Mouse (Mus musculus) heart, adult 11 months (tissue): ENCODE measurements around the gene Lpar1.

Source experiments
- DNase-seq: peaks from one replicate; pipeline ENCODE4 v3.0.0; 2022

Gene Lpar1

GRCm38 (mm10) chr4:58545888-58546432 is 7.7 kb downstream of the Lpar1 start:
- DNase-seq: peak; percentile 95

- DNase-seq: peak; percentile 71
These were observed 10.5 kb downstream of the Lpar1 start for GRCm38 (mm10) chr4:58543171-58543570.

- peak; percentile 36 for DNase-seq
These were observed 11.0 kb downstream of the Lpar1 start for GRCm38 (mm10) chr4:58542656-58543055.

GRCm38 (mm10) chr4:58540841-58541240 is 12.9 kb downstream of the Lpar1 start:
- no peak for DNase-seq

GRCm38 (mm10) chr4:58540385-58540784 is 13.3 kb downstream of the Lpar1 start:
- DNase-seq: peak; percentile 66

GRCm38 (mm10) chr4:58538696-58539095 is 15.0 kb downstream of the Lpar1 start:
- DNase-seq: peak; percentile 74

- peak; percentile 40 for DNase-seq
These were observed 17.9 kb downstream of the Lpar1 start for GRCm38 (mm10) chr4:58535754-58536153.

- DNase-seq: peak; percentile 90
These were observed 18.9 kb downstream of the Lpar1 start for GRCm38 (mm10) chr4:58534726-58535350.

- peak; percentile 86 for DNase-seq
These were observed 19.5 kb downstream of the Lpar1 start for GRCm38 (mm10) chr4:58534141-58534571.

- DNase-seq: peak; percentile 29
These were observed 20.2 kb downstream of the Lpar1 start for GRCm38 (mm10) chr4:58533519-58533918.

GRCm38 (mm10) chr4:58532326-58532725 is 21.4 kb downstream of the Lpar1 start:
- peak; percentile 76 for DNase-seq

GRCm38 (mm10) chr4:58530706-58531105 is 23.0 kb downstream of the Lpar1 start:
- peak; percentile 55 for DNase-seq

- peak; percentile 68 for DNase-seq
These were observed 23.4 kb downstream of the Lpar1 start for GRCm38 (mm10) chr4:58530279-58530678.

GRCm38 (mm10) chr4:58527852-58528251 is 25.8 kb downstream of the Lpar1 start:
- no peak for DNase-seq

GRCm38 (mm10) chr4:58521137-58521536 is 32.6 kb downstream of the Lpar1 start:
- DNase-seq: peak; percentile 81

- DNase-seq: peak; percentile 48
These were observed 33.2 kb downstream of the Lpar1 start for GRCm38 (mm10) chr4:58520531-58520930.

GRCm38 (mm10) chr4:58519891-58520290 is 33.8 kb downstream of the Lpar1 start:
- DNase-seq: peak; percentile 76

GRCm38 (mm10) chr4:58518215-58518988 is 35.3 kb downstream of the Lpar1 start:
- peak; percentile 55 for DNase-seq

GRCm38 (mm10) chr4:58516810-58517209 is 36.9 kb downstream of the Lpar1 start:
- DNase-seq: peak; percentile 22

GRCm38 (mm10) chr4:58516221-58516620 is 37.5 kb downstream of the Lpar1 start:
- DNase-seq: peak; percentile 75

- peak; percentile 59 for DNase-seq
These were observed 42.1 kb downstream of the Lpar1 start for GRCm38 (mm10) chr4:58511554-58511953.

- DNase-seq: peak; percentile 88
These were observed 44.9 kb downstream of the Lpar1 start for GRCm38 (mm10) chr4:58508833-58509232.

- peak; percentile 61 for DNase-seq
These were observed 46.2 kb downstream of the Lpar1 start for GRCm38 (mm10) chr4:58507536-58507935.
